Comparison of ENCODE assay signal across 8 mouse cellular contexts in the genomic region with DNA sequence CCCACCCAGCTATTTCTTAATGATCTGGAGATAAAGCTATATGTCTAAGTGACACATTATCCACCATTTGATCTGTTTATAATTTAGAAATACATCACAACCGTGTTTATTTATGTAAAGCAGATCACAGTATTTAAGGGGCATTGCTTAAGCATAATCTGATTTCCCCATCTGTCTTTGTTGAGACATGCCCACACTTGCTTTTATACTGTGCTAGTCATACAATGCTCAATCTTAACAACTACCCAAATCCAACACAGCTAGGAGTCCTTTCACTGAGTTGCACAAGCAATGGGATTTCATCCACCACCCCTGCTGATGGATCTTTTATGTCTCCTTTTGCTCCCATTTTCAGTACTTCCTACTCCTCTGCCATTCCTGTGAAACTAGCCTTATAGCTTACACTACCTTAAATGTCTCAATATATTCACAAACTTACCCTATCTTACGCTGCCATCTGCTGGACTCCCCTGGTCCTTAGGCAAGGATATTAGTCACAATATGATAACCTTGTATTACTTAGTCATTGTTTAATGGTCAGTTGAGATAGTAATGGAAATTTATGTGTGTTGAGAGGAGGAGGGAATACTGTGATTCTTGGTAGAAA.
DNase-seq lines count a peak whose midpoint lies in the region; ATAC-seq lines count a peak whose summit lies in the region.

No protein-coding gene starts in this region.

- no peaks in the 10 kb centered on the region for H3K36me3 ChIP-seq in hindbrain, embryonic 13.5 days

- H3K27me3 ChIP-seq in hindbrain, embryonic 13.5 days = no peaks in the 10 kb centered on the region

- no peak overlapping the region for H3K4me3 ChIP-seq in hindbrain, embryonic 13.5 days

- no peaks in the 10 kb centered on the region for H3K9me3 ChIP-seq in hindbrain, embryonic 13.5 days

- no peak overlapping the region for H3K4me2 ChIP-seq in hindbrain, embryonic 13.5 days

- peak; percentile 83 for ATAC-seq in hindbrain, embryonic 13.5 days (ENCODE audit: low FRiP score)

- H3K4me1 ChIP-seq in hindbrain, embryonic 13.5 days (replicated peaks) = no peaks in the 10 kb centered on the region

- no peak overlapping the region for H3K9ac ChIP-seq in hindbrain, embryonic 13.5 days

- intact Hi-C loops in heart, postnatal 14 days (cut with DNase I) = loop anchor here (2.0 kb wide), 1 partner anchor 561 kb away; no protein-coding TSS in a partner anchor

- no peak overlapping the region for H3K27ac ChIP-seq in hindbrain, embryonic 13.5 days

- DNase-seq in heart, postnatal 14 days = peak; percentile 25 to 53
- DNase-seq in heart, adult 8-10 months (ENCODE audit: low spot score) = no peak
- DNase-seq in R1 (ENCODE audit: low read depth, low spot score) = peak; percentile 27
- DNase-seq in embryo, embryonic 11.5 days (ENCODE audit: low read depth, low spot score) = peak; percentile 47
- DNase-seq in layer of hippocampus, postnatal 25 days (ENCODE audit: extremely low spot score in 1 of 2, low spot score in 1 of 2) = peak; percentile 33 to 65
- DNase-seq in mesoderm, embryonic 11.5 days (ENCODE audit: low read depth, low spot score) = peak; percentile 68
- peak; percentile 47 for DNase-seq in telencephalon, adult 2 months (ENCODE audit: low read depth, low spot score)

- 71% methylated on average over 2 of the region's 2 CpGs for WGBS in hindbrain, embryonic 13.5 days
